ENCODE assay signal across 7 mouse cellular contexts in genomic region chr11:60779673-60780189, GRCm38 (mm10). TPM values are rescaled to one million over a fixed set of nuclear protein-coding genes. Genes with fewer than 3 reads are reported as not detected.
DNase-seq lines count a peak whose midpoint lies in the region; ATAC-seq and TF ChIP-seq lines count a peak whose summit lies in the region.

No protein-coding gene starts in this region.

- H3K9ac ChIP-seq in forebrain, embryonic 11.5 days (ENCODE audit: low read length) = no peak overlapping the region
- H3K9ac ChIP-seq in limb, embryonic 12.5 days (replicated peaks) = peak overlapping the region; percentile 19; the same call in 1 of the 2 replicates

- no peak for TF ChIP-seq CTCF in left cerebral cortex, adult 2 months (IDR thresholded peaks at IDR 0.05)

- no peak for ATAC-seq in forebrain, embryonic 11.5 days (replicated peaks; ENCODE audit: low FRiP score)
- no peak for ATAC-seq in limb, embryonic 12.5 days (ENCODE audit: insufficient number of reproducible peaks, insufficient read depth, low FRiP score, low TSS enrichment, low read depth)

- H3K27ac ChIP-seq in left cerebral cortex, adult 2 months = no peak overlapping the region
- no peak overlapping the region for H3K27ac ChIP-seq in forebrain, embryonic 11.5 days (ENCODE audit: low read depth, low read length)
- H3K27ac ChIP-seq in limb, embryonic 12.5 days = no peak overlapping the region

- H3K4me2 ChIP-seq in forebrain, embryonic 11.5 days (ENCODE audit: low read depth, low read length, severe bottlenecking) = peak overlapping the region; percentile 1; the same call in 1 of the 2 replicates
- H3K4me2 ChIP-seq in limb, embryonic 12.5 days = peak overlapping the region; percentile 49

- intact Hi-C loops in left cerebral cortex, adult 2 months (cut with DNase I) = loop anchor here (5.0 kb wide), 1 partner anchor 82 kb away; the partner anchor contains the start of gene Llgl1
- intact Hi-C loops in left cerebral cortex, postnatal 25 days (cut with DNase I) = loop anchor here (5.0 kb wide), 1 partner anchor 98 kb away; the partner anchor contains the start of gene Tmem11

- peaks cover 22% of the 10 kb centered on the region for H3K4me1 ChIP-seq in forebrain, embryonic 11.5 days (replicated peaks; ENCODE audit: control insufficient read depth, insufficient read depth, low read length)
- peaks cover 63% of the 10 kb centered on the region for H3K4me1 ChIP-seq in limb, embryonic 12.5 days (replicated peaks)

- H3K9me3 ChIP-seq in forebrain, embryonic 11.5 days (ENCODE audit: control insufficient read depth, low read length) = no peaks in the 10 kb centered on the region
- H3K9me3 ChIP-seq in limb, embryonic 12.5 days = no peaks in the 10 kb centered on the region

- peak overlapping the region; percentile 33; the same call in 1 of the 2 replicates for H3K4me3 ChIP-seq in left cerebral cortex, adult 2 months
- no peak overlapping the region for H3K4me3 ChIP-seq in forebrain, embryonic 11.5 days (ENCODE audit: low read depth, low read length)
- peak overlapping the region; percentile 12; the same call in 1 of the 2 replicates for H3K4me3 ChIP-seq in limb, embryonic 12.5 days (replicated peaks)

- DNase-seq in left cerebral cortex, adult 2 months (ENCODE audit: extremely low spot score in 1 of 2, low spot score in 2 of 2) = no peak
- no peak for DNase-seq in left cerebral cortex, adult 9 months (ENCODE audit: low spot score in 2 of 2)
- no peak for DNase-seq in forebrain, embryonic 11.5 days (ENCODE audit: low spot score)
- DNase-seq in skeletal muscle tissue, adult 2 months (ENCODE audit: low read depth, low spot score) = peak; percentile 57
- DNase-seq in cerebellum, adult 18-20 months = no peak
- DNase-seq in left cerebral cortex, postnatal 25 days (ENCODE audit: low spot score in 2 of 2) = no peak

- 91% methylated on average over 10 of the region's 10 CpGs for WGBS in forebrain, embryonic 11.5 days
- 90% methylated on average over 10 of the region's 10 CpGs for WGBS in limb, embryonic 12.5 days

- no peaks in the 10 kb centered on the region for H3K27me3 ChIP-seq in forebrain, embryonic 11.5 days (ENCODE audit: control insufficient read depth, insufficient read depth, low read length)
- no peaks in the 10 kb centered on the region for H3K27me3 ChIP-seq in limb, embryonic 12.5 days

- peaks cover 2% of the 10 kb centered on the region; the same call in 1 of the 2 replicates for H3K36me3 ChIP-seq in forebrain, embryonic 11.5 days (ENCODE audit: control insufficient read depth, insufficient read depth, low read length)
- H3K36me3 ChIP-seq in limb, embryonic 12.5 days = peaks cover 59% of the 10 kb centered on the region

RNA-seq across cellular contexts. Expression of gene Smcr8, which starts 2.4 kb away (rescaled TPM):
- 10 to 100 TPM; 31.0 to 32.6 TPM for total RNA-seq in left cerebral cortex, adult 2 months (2021)
- 11.0 and 11.6 TPM in 2 replicates for polyA plus RNA-seq in forebrain, embryonic 11.5 days (2014; fragmentation: Nextera tagmentation; extraction: Ambion mirVana)
- polyA plus RNA-seq in limb, embryonic 12.5 days (2016; fragmentation: Nextera tagmentation; extraction: Ambion mirVana) = 6.3 and 7.8 TPM in 2 replicates
- 10 to 100 TPM; 30.1 to 32.5 TPM for total RNA-seq in left cerebral cortex, postnatal 25 days (2021)

RNA-seq across cellular contexts. Expression of gene Top3a, which starts 2.6 kb away (rescaled TPM):
- total RNA-seq in left cerebral cortex, adult 2 months (2021) = 1 to 10 TPM; 5.0 to 6.1 TPM
- 23.8 and 25.9 TPM in 2 replicates for polyA plus RNA-seq in forebrain, embryonic 11.5 days (2014; fragmentation: Nextera tagmentation; extraction: Ambion mirVana)
- polyA plus RNA-seq in limb, embryonic 12.5 days (2016; fragmentation: Nextera tagmentation; extraction: Ambion mirVana) = 24.6 and 25.9 TPM in 2 replicates
- 1 to 10 TPM; 4.2 to 5.1 TPM for total RNA-seq in left cerebral cortex, postnatal 25 days (2021)

RNA-seq across cellular contexts. Expression of gene Shmt1, which starts 31.8 kb away (rescaled TPM):
- 1 to 10 TPM; 2.2 to 3.1 TPM for total RNA-seq in left cerebral cortex, adult 2 months (2021)
- 70.5 and 71.7 TPM in 2 replicates for polyA plus RNA-seq in forebrain, embryonic 11.5 days (2014; fragmentation: Nextera tagmentation; extraction: Ambion mirVana)
- 66.3 and 69.5 TPM in 2 replicates for polyA plus RNA-seq in limb, embryonic 12.5 days (2016; fragmentation: Nextera tagmentation; extraction: Ambion mirVana)
- total RNA-seq in left cerebral cortex, postnatal 25 days (2021) = 1 to 10 TPM; 1.9 to 2.7 TPM

RNA-seq across cellular contexts. Expression of gene Dhrs7b, which starts 50.7 kb away (rescaled TPM):
- 10 to 100 TPM; 27.3 to 28.4 TPM for total RNA-seq in left cerebral cortex, adult 2 months (2021)
- 26.7 and 30.0 TPM in 2 replicates for polyA plus RNA-seq in forebrain, embryonic 11.5 days (2014; fragmentation: Nextera tagmentation; extraction: Ambion mirVana)
- 29.4 and 30.5 TPM in 2 replicates for polyA plus RNA-seq in limb, embryonic 12.5 days (2016; fragmentation: Nextera tagmentation; extraction: Ambion mirVana)
- total RNA-seq in left cerebral cortex, postnatal 25 days (2021) = 10 to 100 TPM; 29.8 to 30.1 TPM

RNA-seq across cellular contexts. Expression of gene Mief2, which starts 51.5 kb away (rescaled TPM):
- 10 to 100 TPM; 17.9 to 20.8 TPM for total RNA-seq in left cerebral cortex, adult 2 months (2021)
- polyA plus RNA-seq in forebrain, embryonic 11.5 days (2014; fragmentation: Nextera tagmentation; extraction: Ambion mirVana) = 14.2 and 17.8 TPM in 2 replicates
- 17.0 and 18.5 TPM in 2 replicates for polyA plus RNA-seq in limb, embryonic 12.5 days (2016; fragmentation: Nextera tagmentation; extraction: Ambion mirVana)
- total RNA-seq in left cerebral cortex, postnatal 25 days (2021) = 10 to 100 TPM; 22.5 to 23.0 TPM
